Mouse (Mus musculus): ENCODE measurements around the gene Rer1.
"Not testable (repeated sequence)": the region's sequence is repeated elsewhere in the genome, so short reads cannot be mapped to it uniquely, and the experiment has no call there.

Rer1 gene

GRCm38 (mm10) chr4:155113766-155114410, 27.7 kb upstream of the Rer1 start:
- no peak for DNase-seq (ENCODE audit: low spot score)

DNA sequence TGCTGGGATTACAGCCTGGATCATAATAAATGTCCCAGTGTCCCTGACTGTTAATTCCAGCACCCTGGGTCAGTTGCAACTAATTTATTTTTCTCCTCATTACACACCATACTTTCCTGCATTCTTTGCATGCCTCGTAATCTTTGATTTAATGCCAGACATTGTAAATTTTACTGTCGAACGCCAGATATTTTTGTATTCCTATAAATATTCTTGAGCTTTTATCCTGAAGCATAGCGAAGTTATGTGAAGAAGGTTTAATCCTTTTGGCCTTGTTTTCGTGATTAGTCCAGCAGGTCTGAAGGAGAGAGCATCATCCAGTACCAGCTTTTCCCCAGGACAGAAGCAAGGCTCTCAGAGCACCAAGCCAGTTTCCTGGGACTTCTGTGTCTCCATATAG, 23.3 kb upstream of the Rer1 start:
- no peak for DNase-seq (ENCODE audit: low spot score)

DNA sequence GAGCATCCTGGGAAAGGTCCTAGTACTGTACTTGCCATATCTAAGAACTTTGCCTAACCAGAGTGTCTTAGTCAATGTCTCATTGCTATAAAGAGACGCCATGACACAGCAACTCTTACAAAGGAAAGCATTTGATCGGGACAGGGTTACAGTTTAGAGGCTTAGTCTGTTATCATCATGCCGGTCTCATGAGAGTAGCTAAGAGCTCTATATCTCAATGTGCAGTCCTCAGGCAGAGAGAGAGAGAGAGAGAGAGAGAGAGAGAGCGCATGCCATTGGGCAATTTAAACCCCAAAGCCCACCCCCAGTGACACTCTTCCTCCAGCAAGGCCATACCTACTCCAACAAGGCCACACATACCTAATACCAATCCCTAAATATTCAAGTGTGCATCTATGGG, 21.7 kb upstream of the Rer1 start:
- DNase-seq (ENCODE audit: low spot score) = no peak

DNA sequence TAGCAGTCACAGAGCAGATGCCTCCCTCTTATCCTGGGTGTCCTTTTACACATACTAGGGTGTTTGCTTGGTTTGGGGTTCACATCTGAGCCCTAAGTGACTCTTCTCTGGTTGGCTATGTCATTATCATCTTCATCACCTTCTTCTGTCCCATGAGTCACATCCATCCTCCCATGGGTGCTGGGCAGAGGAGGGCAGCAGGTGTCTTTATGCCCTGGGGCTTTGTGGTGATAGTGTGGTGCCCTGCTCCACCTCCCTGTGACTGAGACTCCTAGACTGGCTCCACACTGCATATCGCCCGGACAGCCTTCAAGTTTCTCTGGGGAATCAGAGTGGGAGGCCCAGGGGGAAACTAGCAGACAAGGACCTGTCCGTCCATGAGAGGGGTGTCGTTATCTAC, 12.4 kb upstream of the Rer1 start:
- DNase-seq (ENCODE audit: low spot score) = no peak

DNA sequence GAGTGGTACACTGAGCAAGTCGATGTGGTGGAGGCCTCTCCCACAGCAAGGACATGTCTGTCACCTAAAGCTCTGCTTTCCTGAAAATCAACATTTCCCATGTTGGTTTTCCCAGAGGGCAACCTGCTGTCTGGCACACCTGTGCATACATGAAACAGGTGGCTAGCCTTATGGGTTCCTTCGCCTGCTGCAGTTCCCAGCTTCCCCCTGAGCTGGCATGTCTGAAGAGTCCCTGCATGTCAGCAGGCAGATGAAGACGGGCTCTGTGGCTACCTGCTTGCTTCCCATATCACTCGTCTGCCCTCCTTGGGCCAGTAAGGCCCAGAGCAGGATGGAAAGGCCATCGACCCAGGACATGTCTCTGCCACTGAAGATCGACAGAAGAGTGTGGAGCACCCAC, 11.3 kb upstream of the Rer1 start:
- no peak for DNase-seq (ENCODE audit: low spot score)

DNA sequence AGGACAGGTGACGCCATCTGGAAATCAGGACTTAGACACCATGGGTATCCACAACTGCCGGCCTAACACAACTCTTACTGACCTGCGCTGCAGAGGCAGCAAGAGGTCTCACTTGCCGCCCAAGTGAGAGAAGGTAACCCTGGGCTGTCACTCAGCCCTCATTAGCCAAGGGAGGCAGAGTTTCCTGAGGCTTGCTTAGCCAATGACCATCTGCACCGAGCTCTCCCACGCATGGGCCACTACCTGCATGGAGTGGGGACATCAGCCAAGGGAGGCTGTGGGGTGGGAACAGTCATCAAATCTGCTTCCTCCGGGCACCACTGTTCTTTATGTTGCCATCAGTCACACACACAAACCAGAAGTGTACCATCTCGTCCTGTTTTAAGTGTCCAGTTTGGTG, 9.8 kb upstream of the Rer1 start:
- DNase-seq (ENCODE audit: low spot score) = no peak

GRCm38 (mm10) chr4:155095238-155095900, 9.2 kb upstream of the Rer1 start:
- peak; percentile 60 for DNase-seq (ENCODE audit: low spot score)

DNA sequence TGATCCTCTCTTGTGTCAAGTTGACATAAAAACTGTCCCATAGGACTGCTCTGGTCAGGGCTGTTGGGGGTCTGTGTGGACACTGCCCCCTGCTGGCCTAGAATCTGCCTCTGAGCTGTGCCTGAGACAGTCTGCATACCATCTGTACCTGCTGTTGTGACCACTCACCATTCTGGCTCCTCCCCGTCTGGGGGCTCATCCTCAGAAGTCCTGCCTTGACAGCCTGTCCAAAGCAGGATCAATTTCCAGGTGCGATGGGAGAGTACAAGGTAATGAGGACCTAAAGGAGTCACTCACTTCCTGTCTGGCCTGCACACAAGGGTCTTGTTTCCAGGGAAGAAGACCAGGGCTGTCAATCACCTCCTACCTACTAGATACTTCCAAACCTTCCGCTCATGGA, 8.4 kb upstream of the Rer1 start:
- DNase-seq (ENCODE audit: low spot score) = no peak

DNA sequence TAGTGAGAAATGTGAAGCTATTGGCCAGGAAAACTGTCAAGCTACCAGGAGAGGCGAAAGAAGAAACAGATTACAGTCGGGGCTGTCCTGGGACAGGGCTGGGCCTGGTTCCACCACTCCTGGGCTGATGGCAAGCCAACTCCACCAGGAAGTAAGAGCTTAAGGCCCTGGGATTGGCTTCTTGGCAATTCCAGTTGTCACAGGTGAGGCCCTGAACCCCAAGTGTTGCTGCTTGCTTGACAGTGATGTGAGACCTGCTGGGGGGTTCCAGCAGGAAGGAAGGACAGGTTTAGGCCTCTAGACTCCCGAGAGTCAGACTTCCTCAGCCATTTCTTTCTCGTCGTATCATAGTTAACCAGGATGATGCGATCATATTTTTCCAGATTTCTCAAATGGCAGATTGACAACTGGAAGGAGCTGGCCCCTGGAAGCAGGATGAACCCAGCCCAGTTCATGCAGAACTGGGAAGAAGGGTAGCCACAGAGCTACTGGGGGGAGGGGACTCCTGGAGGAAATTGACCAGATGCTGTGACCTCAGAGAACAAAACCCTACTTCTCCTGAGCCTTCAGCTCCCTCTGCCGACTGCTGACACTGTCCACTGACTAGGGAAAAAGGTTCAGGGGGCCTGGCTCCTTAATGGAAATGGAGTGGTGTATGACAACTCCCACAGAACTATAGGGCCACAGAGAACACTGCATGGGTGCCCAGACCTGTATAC, 7.4 kb upstream of the Rer1 start:
- DNase-seq (ENCODE audit: low spot score) = no peak

DNA sequence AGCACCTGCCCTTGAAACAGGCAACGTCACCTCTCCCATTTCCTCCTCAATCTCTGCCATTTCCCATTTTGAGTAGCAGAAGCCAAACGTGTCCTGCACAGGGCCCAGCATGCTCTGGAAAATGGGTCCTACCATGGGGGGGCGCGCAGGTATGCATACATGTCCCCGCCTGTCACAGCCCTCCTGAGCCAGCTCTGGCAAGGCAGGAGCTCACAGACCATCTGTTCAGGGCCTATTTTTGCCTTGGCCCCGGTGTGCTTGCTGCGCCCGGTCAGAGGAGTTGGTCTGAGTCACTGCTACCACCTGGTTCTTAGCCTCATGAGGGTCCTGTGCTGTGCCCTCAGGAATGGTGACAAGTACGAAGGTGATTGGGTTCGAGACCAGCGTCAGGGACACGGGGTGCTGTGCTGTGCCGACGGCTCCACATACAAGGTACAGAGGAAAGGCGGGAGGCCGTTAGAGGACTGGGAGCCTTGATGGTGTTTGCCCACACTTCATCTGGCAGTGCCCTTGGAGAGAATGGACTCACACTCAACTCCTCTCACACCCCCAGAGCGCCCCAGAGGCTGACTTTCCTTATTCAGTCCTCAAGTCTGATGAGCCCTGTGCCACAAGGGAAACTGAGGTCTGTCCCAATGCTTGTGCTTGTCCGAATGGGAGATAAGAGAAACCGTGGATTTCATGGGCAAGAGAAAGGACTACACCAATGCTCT, 6.7 kb upstream of the Rer1 start:
- no peak for DNase-seq (ENCODE audit: low spot score)

GRCm38 (mm10) chr4:155090688-155091449, 4.7 kb upstream of the Rer1 start:
- no peak for DNase-seq (ENCODE audit: low spot score)

DNA sequence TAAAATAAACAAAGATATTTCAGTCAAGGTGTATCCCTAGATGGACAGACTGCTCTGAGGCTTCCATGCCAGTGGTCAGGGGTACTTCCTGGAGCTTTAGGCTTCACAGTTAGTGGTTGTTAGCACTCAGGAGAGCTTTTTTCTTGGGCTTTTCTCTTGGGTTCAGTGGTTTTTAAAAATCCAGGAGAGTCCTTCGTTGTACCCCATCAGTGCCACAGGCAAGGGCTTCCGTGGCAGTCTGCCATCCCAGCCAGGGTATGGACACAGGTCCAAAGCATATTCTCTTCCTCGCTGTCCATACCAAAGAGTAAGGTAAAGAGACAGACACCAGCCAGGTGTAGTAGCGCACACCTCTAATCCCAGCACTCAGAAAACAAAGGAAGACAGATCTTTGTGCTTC, 4.0 kb upstream of the Rer1 start:
- no peak for DNase-seq (ENCODE audit: low spot score)

DNA sequence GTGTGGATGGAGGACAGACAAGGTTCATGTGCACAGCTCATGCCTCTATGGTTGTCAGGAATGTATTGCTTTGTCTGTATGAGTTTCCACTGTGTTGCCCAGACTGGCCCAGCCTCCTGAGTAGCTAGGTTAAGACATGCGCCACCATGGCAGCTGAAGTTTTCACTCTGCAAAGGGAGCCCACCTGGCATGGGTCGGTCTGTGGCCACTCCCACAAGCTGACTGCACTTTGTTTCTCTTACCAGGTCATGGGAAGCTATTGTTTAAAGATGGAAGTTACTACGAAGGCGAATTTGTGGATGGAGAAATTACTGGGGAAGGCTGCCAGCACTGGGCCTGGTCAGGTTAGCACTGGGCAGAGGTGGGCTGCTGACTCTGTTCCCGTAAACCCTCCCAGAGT, 3.1 kb upstream of the Rer1 start:
- DNase-seq (ENCODE audit: low spot score) = no peak

- no peak for DNase-seq (ENCODE audit: low spot score)
Measured at GRCm38 (mm10) chr4:155085206-155086107, 725 bp downstream of the Rer1 start.

GRCm38 (mm10) chr4:155084351-155084750, 1.8 kb downstream of the Rer1 start:
- no peak for DNase-seq (ENCODE audit: low spot score)

- DNase-seq (ENCODE audit: low spot score) = no peak
Measured at GRCm38 (mm10) chr4:155083553-155083952, 2.6 kb downstream of the Rer1 start.

DNA sequence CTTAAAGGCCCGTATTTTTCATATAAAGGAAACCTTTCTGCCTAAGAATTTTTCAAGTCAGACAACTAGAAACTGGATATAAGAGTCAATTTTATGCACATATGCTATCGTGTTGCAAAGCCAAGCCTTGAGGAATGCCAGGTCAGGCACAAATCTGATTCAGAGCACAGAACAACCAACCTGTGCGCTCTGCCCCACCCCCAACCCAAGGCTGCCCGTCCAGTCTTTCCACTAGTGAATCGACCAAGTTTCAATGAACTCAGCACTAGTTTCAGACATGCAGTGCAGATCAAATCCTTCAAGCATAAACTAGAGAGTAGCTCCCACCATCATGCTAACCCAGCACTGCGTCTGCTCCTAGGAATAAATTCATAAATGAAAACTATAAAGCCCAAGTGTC, 6.5 kb downstream of the Rer1 start:
- no peak for DNase-seq (ENCODE audit: low spot score)

GRCm38 (mm10) chr4:155078808-155079207, 7.4 kb downstream of the Rer1 start:
- not testable (repeated sequence) for DNase-seq (ENCODE audit: low spot score)

- no peak for DNase-seq (ENCODE audit: low spot score)
Measured at GRCm38 (mm10) chr4:155076677-155077076, 9.5 kb downstream of the Rer1 start.

- DNase-seq (ENCODE audit: low spot score) = no peak
Measured at GRCm38 (mm10) chr4:155075813-155076212, 10.4 kb downstream of the Rer1 start.

DNA sequence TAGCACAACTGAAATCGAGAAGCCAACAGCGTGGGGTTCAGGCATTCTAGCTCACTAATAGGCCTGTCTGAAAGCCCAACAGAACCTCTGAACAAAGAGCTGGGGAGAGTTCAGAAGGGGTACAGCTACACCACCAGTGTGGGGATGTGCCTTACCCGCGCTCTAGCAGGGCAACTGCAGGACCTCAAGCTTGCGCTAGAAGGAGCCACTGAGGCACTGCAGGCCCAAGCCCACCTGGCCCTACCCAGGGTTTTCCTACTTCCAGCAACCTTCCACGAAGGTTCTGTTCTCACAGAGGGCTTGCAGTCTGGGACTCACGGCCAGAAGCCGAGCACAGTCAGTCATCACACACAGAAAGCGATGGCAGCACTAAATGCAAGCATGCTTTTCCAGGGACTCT, 11.0 kb downstream of the Rer1 start:
- no peak for DNase-seq (ENCODE audit: low spot score)

Measured in urinary bladder, postnatal 10 days (tissue).